Mouse (Mus musculus) lung, embryonic 14.5 days (tissue): ENCODE measurements around the gene Ssbp4. TPM values are rescaled to one million over a fixed set of nuclear protein-coding genes. Genes with fewer than 3 reads are reported as not detected.

Source experiments
- ATAC-seq: fragments of 200-750 bp; cut with Nextera tagmentation; 2 replicates; pipeline ENCODE4 v1.8.0; 2017; ENCODE audit warnings: mild to moderate bottlenecking, moderate TSS enrichment, moderate library complexity; ENCODE audit not compliant: insufficient read depth
- DNase-seq: peaks from one replicate; pipeline ENCODE4 v3.0.0-alpha.2; 2015
- H3K27ac ChIP-seq: fragments of 300-500 bp; sonication (generic); 2 replicates; pipeline ENCODE4 v1.5.1; 2014; ENCODE audit warnings: low read depth, mild to moderate bottlenecking, moderate library complexity
- H3K27me3 ChIP-seq: fragments of 300-500 bp; sonication (generic); 2 replicates; pipeline ENCODE4 v1.6.1; 2014; ENCODE audit warnings: low read length, control low read depth; ENCODE audit not compliant: insufficient read depth
- H3K36me3 ChIP-seq: fragments of 300-500 bp; sonication (generic); 2 replicates; pipeline ENCODE4 v1.6.1; 2014; ENCODE audit warnings: control low read depth; ENCODE audit not compliant: insufficient read depth
- H3K4me1 ChIP-seq: fragments of 300-500 bp; sonication (generic); 2 replicates; pipeline ENCODE4 v1.6.1; 2014; ENCODE audit warnings: antibody characterized with exemption, control low read depth; ENCODE audit not compliant: insufficient read depth
- H3K4me2 ChIP-seq: fragments of 300-500 bp; sonication (generic); 2 replicates; pipeline ENCODE4 v1.6.1; 2014; ENCODE audit warnings: mild to moderate bottlenecking
- H3K4me3 ChIP-seq: fragments of 300-500 bp; sonication (generic); 2 replicates; pipeline ENCODE4 v1.5.1; 2014; ENCODE audit warnings: low read depth, low read length
- H3K9ac ChIP-seq: fragments of 300-500 bp; sonication (generic); 2 replicates; pipeline ENCODE4 v1.6.1; 2014
- H3K9me3 ChIP-seq: fragments of 300-500 bp; sonication (generic); 2 replicates; pipeline ENCODE4 v1.6.1; 2016; ENCODE audit warnings: low read depth, low read length, control low read depth
- CTCF ChIP-seq: IDR thresholded peaks from 2 replicates; pipeline ENCODE4 v1.5.1; 2016; ENCODE audit warnings: antibody characterized with exemption, low read depth
- WGBS: fragments of 180-500 bp; shearing (Covaris S2); extraction: QIAGEN DNeasy Blood & Tissue Kit; methylation state at CpG from one replicate; pipeline ENCODE4 v1.1.7; 2014; 5-methylcytosine and 5-hydroxymethylcytosine counted together
- polyA plus RNA-seq: library from polyadenylated mRNA; unstranded; fragments of >200 nt; fragmentation: Nextera tagmentation; extraction: Ambion mirVana; gene quantifications from 2 replicates; pipeline ENCODE4 v1.2.1, GENCODE M21; 2014

Ssbp4 gene
- polyA plus RNA-seq, 1 experiment from 2014 or later, result 143 TPM

DNA sequence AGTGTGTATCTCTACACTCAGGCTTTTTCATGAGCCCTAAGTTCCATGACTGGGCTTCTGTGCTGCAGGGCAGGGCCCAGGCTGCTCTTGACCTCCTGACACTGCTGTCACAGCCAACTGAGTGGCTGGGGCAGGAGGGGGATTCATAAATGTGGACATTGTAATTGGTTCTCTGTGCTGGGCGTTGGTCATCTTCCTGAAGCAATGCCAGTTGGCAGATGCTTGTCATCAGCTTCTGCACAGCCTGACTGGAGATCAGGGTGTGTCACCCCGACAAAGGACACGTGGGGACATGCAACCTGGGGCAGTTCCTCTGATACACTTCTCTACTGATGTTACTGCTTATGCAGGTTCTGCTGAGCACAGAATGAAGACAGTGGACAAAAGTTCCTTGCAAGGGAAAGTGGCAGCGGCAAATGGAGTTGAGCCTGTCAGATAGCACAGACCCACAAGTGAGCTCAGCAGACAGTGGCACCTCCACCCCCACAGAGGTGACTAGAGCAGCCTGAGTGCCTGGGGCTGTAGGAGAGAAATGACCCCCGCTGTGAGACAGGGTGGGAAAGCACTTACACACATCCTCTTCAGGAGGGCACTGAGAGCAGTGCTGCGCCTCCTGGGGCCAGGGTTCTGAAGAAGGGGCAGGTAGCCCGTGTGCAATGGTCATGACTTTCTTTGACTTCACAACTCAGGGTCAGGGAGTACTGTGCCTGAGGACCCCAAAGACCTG lies 46.7 kb downstream of the Ssbp4 start:
- Histone ChIP-seq H3K9ac (no peak overlapping the region), H3K4me3 (no peak overlapping the region), H3K4me2 (no peak overlapping the region), H3K27me3 (no peaks in the 10 kb centered on the region), H3K9me3 (no peaks in the 10 kb centered on the region), H3K4me1 (peaks cover 17% of the 10 kb centered on the region; the same call in 1 of the 2 replicates), H3K36me3 (0 out of 2 replicates have a peak, but pooled peaks cover 2% of the 10 kb centered on the region), H3K27ac (no peak overlapping the region; the same call in 1 of the 2 replicates)
- 46% methylated on average over 7 of the region's 7 CpGs for WGBS
- ATAC-seq (no peak), DNase-seq (peak; percentile 16)
- TF ChIP-seq CTCF, result no peak

DNA sequence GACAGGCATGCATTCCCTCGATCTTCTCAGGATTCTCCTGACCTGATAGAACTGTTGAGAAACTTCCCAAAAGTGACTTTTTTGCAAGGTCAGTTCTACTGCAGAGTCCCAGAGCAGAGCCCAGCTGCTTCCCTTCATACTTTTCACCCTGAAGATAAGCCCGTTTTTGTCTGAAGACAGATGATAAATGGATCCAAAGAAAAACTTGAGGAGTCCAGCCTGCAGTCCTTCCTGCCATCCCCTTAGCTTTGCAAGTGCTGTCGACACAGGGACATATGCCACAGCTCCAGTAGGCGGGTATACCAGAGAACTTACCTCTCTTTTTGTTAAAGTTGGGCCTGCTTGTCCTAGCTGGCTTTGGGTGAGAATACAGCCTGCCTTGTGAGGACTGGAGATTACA lies 47.3 kb downstream of the Ssbp4 start:
- peak; percentile 57 for DNase-seq
- H3K27me3 ChIP-seq, result no peaks in the 10 kb centered on the region
- 0 out of 2 replicates have a peak, but pooled peaks have one; percentile 28 for ATAC-seq
- 26% methylated on average over 4 of the region's 4 CpGs for WGBS
- no peaks in the 10 kb centered on the region for H3K9me3 ChIP-seq
- no peak for TF ChIP-seq CTCF
- no peak overlapping the region for H3K9ac ChIP-seq
- H3K4me2 ChIP-seq, result no peak overlapping the region
- H3K4me1 ChIP-seq, result peaks cover 17% of the 10 kb centered on the region; the same call in 1 of the 2 replicates
- H3K36me3 ChIP-seq, result 0 out of 2 replicates have a peak, but pooled peaks cover 2% of the 10 kb centered on the region
- H3K4me3 ChIP-seq, result no peak overlapping the region
- no peak overlapping the region; the same call in 1 of the 2 replicates for H3K27ac ChIP-seq

- Histone ChIP-seq H3K9me3 (no peaks in the 10 kb centered on the region), H3K27ac (peak overlapping the region; percentile 50; the same call in 1 of the 2 replicates), H3K4me1 (peaks cover 17% of the 10 kb centered on the region; the same call in 1 of the 2 replicates), H3K36me3 (0 out of 2 replicates have a peak, but pooled peaks cover 2% of the 10 kb centered on the region), H3K4me3 (no peak overlapping the region), H3K4me2 (no peak overlapping the region), H3K9ac (no peak overlapping the region), H3K27me3 (no peaks in the 10 kb centered on the region)
- no peak for ATAC-seq
- no peak for DNase-seq
- 62% methylated on average over 3 of the region's 3 CpGs for WGBS
- no peak for TF ChIP-seq CTCF
Measured at GRCm38 (mm10) chr8:70560564-70560963, 48.1 kb downstream of the Ssbp4 start.

DNA sequence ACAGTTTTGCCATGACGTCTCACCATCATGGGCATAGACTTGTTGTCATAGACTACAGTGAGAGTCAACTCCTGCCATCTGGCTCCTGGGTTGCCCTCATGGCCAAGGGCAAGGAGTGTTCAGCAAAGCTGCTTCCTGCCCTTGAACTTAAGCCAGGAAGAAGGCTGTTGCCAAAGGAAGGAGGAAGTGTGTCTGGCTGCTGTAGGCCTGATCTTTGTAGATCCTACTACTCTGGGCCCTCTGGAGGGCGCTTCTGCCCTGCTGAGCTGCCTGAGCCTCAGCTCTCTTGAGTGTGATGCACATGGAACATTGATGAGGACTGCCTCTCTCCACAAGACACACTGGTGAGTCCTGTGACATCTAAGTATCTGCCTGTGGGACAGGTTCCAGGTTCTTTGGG lies 48.6 kb downstream of the Ssbp4 start:
- Histone ChIP-seq H3K4me3 (no peak overlapping the region), H3K9ac (no peak overlapping the region), H3K27me3 (no peaks in the 10 kb centered on the region), H3K27ac (no peak overlapping the region), H3K4me1 (peaks cover 17% of the 10 kb centered on the region; the same call in 1 of the 2 replicates), H3K36me3 (0 out of 2 replicates have a peak, but pooled peaks cover 2% of the 10 kb centered on the region), H3K9me3 (no peaks in the 10 kb centered on the region), H3K4me2 (no peak overlapping the region)
- peak; percentile 51 for TF ChIP-seq CTCF
- DNase-seq (peak; percentile 71), ATAC-seq (no peak)
- WGBS, result 61% methylated on average over 2 of the region's 2 CpGs

GRCm38 (mm10) chr8:70558983-70559382 lies 49.7 kb downstream of the Ssbp4 start:
- 77% methylated on average over 3 of the region's 3 CpGs for WGBS
- Histone ChIP-seq H3K4me1 (peaks cover 18% of the 10 kb centered on the region; the same call in 1 of the 2 replicates), H3K36me3 (0 out of 2 replicates have a peak, but pooled peaks cover 2% of the 10 kb centered on the region), H3K4me2 (no peak overlapping the region), H3K9me3 (no peaks in the 10 kb centered on the region), H3K27me3 (no peaks in the 10 kb centered on the region), H3K27ac (no peak overlapping the region), H3K9ac (no peak overlapping the region), H3K4me3 (no peak overlapping the region)
- peak; percentile 44 for TF ChIP-seq CTCF
- no peak for ATAC-seq
- no peak for DNase-seq

DNA sequence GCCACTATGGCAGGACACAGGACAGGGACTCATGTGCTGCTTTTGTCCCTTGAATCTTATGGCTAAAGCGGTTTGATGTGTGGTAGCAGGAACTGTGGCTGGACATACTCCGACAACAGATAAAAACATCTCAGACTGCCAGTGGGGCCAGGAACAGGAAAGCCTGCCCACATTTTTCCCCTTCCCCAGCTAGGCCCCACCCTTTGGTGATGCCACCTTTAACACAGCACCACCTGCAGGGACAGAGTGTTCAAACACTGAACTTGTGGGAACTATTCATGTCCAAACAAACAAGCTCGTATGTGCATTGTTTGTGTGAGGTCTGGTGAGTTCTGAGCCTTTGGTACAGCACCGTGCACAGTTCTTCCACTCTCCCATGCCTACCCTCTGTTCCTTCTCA lies 50.3 kb downstream of the Ssbp4 start:
- no peak overlapping the region for H3K27ac ChIP-seq
- H3K4me1 ChIP-seq, result peaks cover 20% of the 10 kb centered on the region; the same call in 1 of the 2 replicates
- WGBS, result 55% methylated on average over 4 of the region's 4 CpGs
- H3K9me3 ChIP-seq, result no peaks in the 10 kb centered on the region
- ATAC-seq (no peak), DNase-seq (peak; percentile 24)
- no peak overlapping the region for H3K4me3 ChIP-seq
- 0 out of 2 replicates have a peak, but pooled peaks cover 2% of the 10 kb centered on the region for H3K36me3 ChIP-seq
- TF ChIP-seq CTCF, result no peak
- H3K27me3 ChIP-seq, result no peaks in the 10 kb centered on the region
- no peak overlapping the region for H3K9ac ChIP-seq
- no peak overlapping the region for H3K4me2 ChIP-seq

- ATAC-seq, result no peak
- H3K9ac ChIP-seq, result no peak overlapping the region
- no peak overlapping the region for H3K4me2 ChIP-seq
- peaks cover 7% of the 10 kb centered on the region; the same call in 1 of the 2 replicates for H3K4me1 ChIP-seq
- H3K4me3 ChIP-seq, result no peak overlapping the region
- no peaks in the 10 kb centered on the region for H3K27me3 ChIP-seq
- no peaks in the 10 kb centered on the region for H3K9me3 ChIP-seq
- no peak overlapping the region for H3K27ac ChIP-seq
- WGBS, result 86% methylated on average over 4 of the region's 4 CpGs
- DNase-seq, result no peak
- 0 out of 2 replicates have a peak, but pooled peaks cover 2% of the 10 kb centered on the region for H3K36me3 ChIP-seq
- no peak for TF ChIP-seq CTCF
Measured at GRCm38 (mm10) chr8:70555079-70555747, 53.5 kb downstream of the Ssbp4 start.
